Mouse (Mus musculus): ENCODE measurements around the gene Cfap54.

- TF ChIP-seq CTCF (IDR thresholded peaks at IDR 0.05; ENCODE audit: control insufficient read depth, insufficient read depth, low read length) = no peak
- no peak for TF ChIP-seq POLR2A (IDR thresholded peaks at IDR 0.05; ENCODE audit: borderline replicate concordance, control insufficient read depth, low read depth, low read length)
These were observed 16.9 kb upstream of the Cfap54 start for GRCm38 (mm10) chr10:93098211-93098805.

All from bone marrow, adult 2 months (tissue).